Comparison of ENCODE assay signal across 11 mouse cellular contexts in the genomic region with DNA sequence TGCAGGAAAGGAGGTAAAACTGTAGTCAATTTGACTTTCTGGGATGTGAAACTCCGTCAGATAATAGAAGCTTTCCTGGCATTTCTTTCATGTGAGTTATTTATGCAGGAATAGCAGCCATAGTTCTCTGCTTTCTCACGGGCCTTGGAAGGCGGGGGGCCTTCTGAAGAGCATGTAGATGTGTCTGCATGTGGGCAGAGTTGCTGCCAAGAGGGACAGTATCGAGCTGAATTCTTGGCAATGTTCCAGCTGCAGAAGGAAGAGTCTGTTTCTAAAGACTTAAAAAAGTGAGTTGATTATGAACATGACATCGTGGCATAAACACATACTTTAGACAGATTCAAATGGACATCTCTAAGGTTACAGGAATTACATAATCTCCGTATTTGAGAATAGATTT.
DNase-seq lines count a peak whose midpoint lies in the region; ATAC-seq lines count a peak whose summit lies in the region.
"Had no signal": no experiment of that assay in that cellular context is flagged by ENCODE, and none has a peak within 500 bp of the region (broad histone marks: within the 10 kb centered on the region; RNA-seq: fewer than 3 reads in every experiment).

No protein-coding gene starts in this region.

- DNase-seq in cerebellum, postnatal 25 days: peak; percentile 3 to 11
- peak; percentile 2 for DNase-seq in layer of hippocampus, adult 11-12 months (ENCODE audit: low spot score)
- DNase-seq in layer of hippocampus, adult 8-10 months (ENCODE audit: low spot score in 2 of 2): no peak
- DNase-seq in right cerebral cortex, adult 18-20 months: peak; percentile 13
- no peak for DNase-seq in right cerebral cortex, postnatal 25 days
- DNase-seq in telencephalon, adult 2 months (ENCODE audit: low read depth, low spot score): peak; percentile 18
- DNase-seq in gastrocnemius, adult 8-10 months (ENCODE audit: low spot score in 2 of 2): no peak
- DNase-seq: gastrocnemius, postnatal 36 days; thymus, postnatal 14 days had no signal

- no peak for ATAC-seq in cerebellum, adult (ENCODE audit: insufficient number of reproducible peaks, low FRiP score, low TSS enrichment)
- ATAC-seq: intestine, embryonic 16.5 days had no signal

Comparison
In these comparisons a context has a peak if more than half of its experiments do, and no peak if none do; other contexts are left out.
1. DNase-seq: peak in cerebellum, postnatal 25 days (2 of 2), layer of hippocampus, adult 11-12 months (single experiment), right cerebral cortex, adult 18-20 months (single experiment) and telencephalon, adult 2 months (single experiment); none in layer of hippocampus, adult 8-10 months (0 of 2), right cerebral cortex, postnatal 25 days (single experiment) and gastrocnemius, adult 8-10 months (0 of 2).